Mouse (Mus musculus): Measurements from ENCODE around the gene Syn3.

- TF ChIP-seq CTCF (conservative IDR thresholded peaks at IDR 0.05; ENCODE audit: insufficient read depth, insufficient read length, low read depth, low read length) (no peak), POLR2A (IDR thresholded peaks at IDR 0.05; ENCODE audit: low read depth, low read length) (no peak)
Measured at GRCm38 (mm10) chr10:86132420-86132956, 366.2 kb downstream of the Syn3 start.
